Mouse (Mus musculus) embryonic facial prominence, embryonic 14.5 days (tissue): Measurements from ENCODE around the gene Ccdc28a. TPM values are rescaled to one million over a fixed set of nuclear protein-coding genes. Genes with fewer than 3 reads are reported as not detected.

ENCODE experiments used
- ATAC-seq: fragments of 200-750 bp; cut with Nextera tagmentation; 2 replicates; pipeline ENCODE4 v1.8.0; 2017; ENCODE audit warnings: low read depth, moderate number of reproducible peaks, moderate TSS enrichment
- DNase-seq: peaks from one replicate; pipeline ENCODE4 v3.0.0-alpha.2; 2015; ENCODE audit warnings: low spot score
- H3K27ac ChIP-seq: fragments of 300-500 bp; sonication (generic); replicated peaks from 2 replicates; pipeline ENCODE4 v1.5.1; 2014; ENCODE audit warnings: low read depth, mild to moderate bottlenecking, low read length, moderate library complexity
- H3K27me3 ChIP-seq: fragments of 300-500 bp; sonication (generic); replicated peaks from 2 replicates; pipeline ENCODE4 v1.6.1; 2014; ENCODE audit warnings: low read length; ENCODE audit not compliant: control insufficient read depth, insufficient read depth
- H3K36me3 ChIP-seq: fragments of 300-500 bp; sonication (generic); 2 replicates; pipeline ENCODE4 v1.6.1; 2014; ENCODE audit warnings: low read length, mixed read lengths; ENCODE audit not compliant: control insufficient read depth, insufficient read depth
- H3K4me1 ChIP-seq: fragments of 300-500 bp; sonication (generic); 2 replicates; pipeline ENCODE4 v1.6.1; 2014; ENCODE audit warnings: antibody characterized with exemption, low read length; ENCODE audit not compliant: control insufficient read depth, insufficient read depth
- H3K4me2 ChIP-seq: fragments of 300-500 bp; sonication (generic); 2 replicates; pipeline ENCODE4 v1.6.1; 2014; ENCODE audit warnings: low read depth, mild to moderate bottlenecking, low read length, moderate library complexity, mixed read lengths
- H3K4me3 ChIP-seq: fragments of 300-500 bp; sonication (generic); 2 replicates; pipeline ENCODE4 v1.5.1; 2014; ENCODE audit warnings: low read depth, mild to moderate bottlenecking, low read length
- H3K9ac ChIP-seq: fragments of 300-500 bp; sonication (generic); 2 replicates; pipeline ENCODE4 v1.6.1; 2014; ENCODE audit warnings: low read depth, mild to moderate bottlenecking, low read length, moderate library complexity, mixed read lengths
- H3K9me3 ChIP-seq: fragments of 300-500 bp; sonication (generic); 2 replicates; pipeline ENCODE4 v1.6.1; 2016; ENCODE audit warnings: low read length; ENCODE audit not compliant: control insufficient read depth
- WGBS: fragments of 180-500 bp; shearing (Covaris S2); extraction: QIAGEN DNeasy Blood & Tissue Kit; methylation state at CpG from one replicate; pipeline ENCODE4 v1.1.7; 2014; 5-methylcytosine and 5-hydroxymethylcytosine counted together
- polyA plus RNA-seq: library from polyadenylated mRNA; unstranded; fragments of >200 nt; fragmentation: Nextera tagmentation; extraction: Ambion mirVana; gene quantifications from 2 replicates; pipeline ENCODE4 v1.2.1, GENCODE M21; 2014

The Ccdc28a gene
- polyA plus RNA-seq = 11.5 and 14.5 TPM in 2 replicates

DNA sequence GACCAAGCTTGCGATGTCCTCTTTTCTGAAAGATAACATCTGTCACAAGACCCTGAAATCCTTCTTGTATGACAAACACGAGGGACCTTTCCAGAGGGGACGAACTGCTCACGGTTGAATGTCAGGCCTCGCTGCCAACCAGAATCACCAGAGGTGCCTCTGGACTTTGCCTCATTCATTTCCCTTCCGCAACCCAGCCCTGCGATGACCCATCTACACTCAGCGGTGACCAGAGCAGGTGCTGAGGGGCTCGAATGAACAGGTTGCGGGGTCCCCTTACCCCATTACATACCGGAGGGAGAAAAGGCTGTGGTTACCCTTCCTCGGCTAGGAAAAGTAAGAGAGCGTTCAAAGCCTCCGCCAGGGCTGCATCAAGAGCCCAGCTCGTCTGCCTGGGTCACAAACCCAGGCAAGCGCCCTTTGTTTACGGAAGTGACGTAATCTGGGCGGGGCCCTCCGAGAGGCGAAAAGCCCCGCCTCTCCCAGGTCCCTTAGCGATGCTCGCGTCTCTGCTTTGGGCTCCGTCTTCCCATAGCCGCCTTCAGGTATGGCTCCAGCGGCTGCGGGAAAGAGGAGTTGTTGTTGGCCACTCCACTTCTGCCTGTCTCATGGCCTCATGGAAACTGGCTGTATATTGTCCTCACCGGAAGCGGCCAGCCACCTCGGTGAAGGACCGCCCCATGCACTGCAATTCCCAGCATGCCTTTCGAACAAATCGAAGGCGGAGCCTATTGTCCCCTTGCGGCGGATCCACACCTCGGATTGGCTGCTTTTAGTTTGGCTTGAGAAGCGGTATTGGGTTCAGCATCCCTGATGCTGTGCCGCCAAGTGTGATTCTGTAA, at the start of gene Ccdc28a:
Gene Ccdc28a, minus strand, starts transcription at position 439 of the 842 bp plus-strand sequence.
- Histone ChIP-seq H3K36me3 (no peaks in the 10 kb centered on the region), H3K27me3 (no peaks in the 10 kb centered on the region), H3K9me3 (no peaks in the 10 kb centered on the region), H3K9ac (peak within 1 kb of the TSS; percentile 73), H3K4me3 (peak within 1 kb of the TSS; percentile 71), H3K4me2 (peak within 1 kb of the TSS; percentile 84), H3K27ac (peak within 1 kb of the TSS; percentile 64; the same call in 1 of the 2 replicates), H3K4me1 (0 out of 2 replicates have a peak, but pooled peaks cover 4% of the 10 kb centered on the region)
- peak; percentile 98 for DNase-seq
- 1% methylated on average over 37 of the region's 41 CpGs for WGBS
- ATAC-seq = peak; percentile 98

DNA sequence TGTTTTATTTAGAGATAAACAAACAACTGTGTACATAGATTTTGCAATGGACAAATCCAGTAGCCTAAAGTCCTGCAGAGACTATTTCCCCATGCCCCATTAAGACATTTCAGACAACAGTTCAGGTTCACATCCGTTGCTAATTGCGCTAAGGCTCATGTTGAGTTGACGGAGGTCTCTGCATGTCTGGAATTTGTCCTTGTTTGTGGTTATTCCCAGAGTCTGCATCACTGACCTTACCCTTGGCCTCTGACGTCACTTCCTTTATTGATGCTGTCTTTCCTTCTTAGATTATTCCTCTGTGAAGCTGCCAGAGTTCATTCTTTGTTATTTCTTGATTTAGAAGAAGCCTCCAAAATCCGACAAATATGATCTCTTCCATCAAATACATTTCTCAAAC, 49.2 kb upstream of the Ccdc28a start:
- H3K9ac ChIP-seq = no peak overlapping the region
- no peaks in the 10 kb centered on the region for H3K4me1 ChIP-seq
- H3K36me3 ChIP-seq = no peaks in the 10 kb centered on the region
- WGBS = 77% methylated on average over 5 of the region's 5 CpGs
- H3K27me3 ChIP-seq = no peaks in the 10 kb centered on the region
- H3K4me2 ChIP-seq = no peak overlapping the region
- no peak overlapping the region for H3K27ac ChIP-seq
- no peak overlapping the region for H3K4me3 ChIP-seq
- no peak for DNase-seq
- no peak for ATAC-seq
- H3K9me3 ChIP-seq = no peaks in the 10 kb centered on the region

GRCm38 (mm10) chr10:18276090-18276734, 41.4 kb upstream of the Ccdc28a start:
- Histone ChIP-seq H3K27ac (no peak overlapping the region), H3K36me3 (no peaks in the 10 kb centered on the region), H3K4me1 (no peaks in the 10 kb centered on the region), H3K4me3 (no peak overlapping the region), H3K27me3 (no peaks in the 10 kb centered on the region), H3K9ac (no peak overlapping the region), H3K4me2 (no peak overlapping the region), H3K9me3 (peaks cover 2% of the 10 kb centered on the region; the same call in 1 of the 2 replicates)
- DNase-seq (no peak), ATAC-seq (no peak)
- WGBS = 80% methylated on average over 4 of the region's 4 CpGs

- no peak overlapping the region for H3K4me3 ChIP-seq
- H3K9ac ChIP-seq = no peak overlapping the region
- ATAC-seq (no peak), DNase-seq (no peak)
- H3K27me3 ChIP-seq = no peaks in the 10 kb centered on the region
- no peaks in the 10 kb centered on the region for H3K4me1 ChIP-seq
- H3K27ac ChIP-seq = no peak overlapping the region
- no peak overlapping the region for H3K4me2 ChIP-seq
- no peaks in the 10 kb centered on the region for H3K9me3 ChIP-seq
- 67% methylated on average over 4 of the region's 4 CpGs for WGBS
- no peaks in the 10 kb centered on the region for H3K36me3 ChIP-seq
Observed at GRCm38 (mm10) chr10:18251345-18251744, 16.5 kb upstream of the Ccdc28a start.

DNA sequence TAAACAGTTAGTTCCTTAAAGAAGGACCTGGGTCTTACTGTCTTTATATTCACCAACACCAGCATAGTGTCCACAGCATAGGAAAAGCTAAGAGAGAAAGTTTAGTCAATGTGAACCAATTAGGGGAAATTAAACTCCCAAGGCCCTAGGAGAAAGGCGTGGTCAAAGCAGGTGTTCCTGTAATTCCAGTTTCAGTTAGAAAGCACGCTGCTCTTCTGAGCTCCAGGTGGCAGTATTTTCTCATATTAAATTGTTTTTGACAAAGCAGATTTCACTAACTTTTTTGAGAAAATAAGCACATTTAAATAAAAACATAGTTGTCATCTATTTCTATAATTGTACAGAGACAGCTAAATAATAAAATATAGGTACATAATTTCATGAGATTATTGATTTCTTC, 8.8 kb upstream of the Ccdc28a start:
- H3K9ac ChIP-seq = no peak overlapping the region
- H3K36me3 ChIP-seq = no peaks in the 10 kb centered on the region
- no peak overlapping the region for H3K4me3 ChIP-seq
- no peak for ATAC-seq
- H3K27ac ChIP-seq = no peak overlapping the region
- DNase-seq = peak; percentile 69
- no peaks in the 10 kb centered on the region for H3K4me1 ChIP-seq
- 46% methylated on average over 2 of the region's 2 CpGs for WGBS
- H3K9me3 ChIP-seq = no peaks in the 10 kb centered on the region
- no peak overlapping the region for H3K4me2 ChIP-seq
- no peaks in the 10 kb centered on the region for H3K27me3 ChIP-seq

DNA sequence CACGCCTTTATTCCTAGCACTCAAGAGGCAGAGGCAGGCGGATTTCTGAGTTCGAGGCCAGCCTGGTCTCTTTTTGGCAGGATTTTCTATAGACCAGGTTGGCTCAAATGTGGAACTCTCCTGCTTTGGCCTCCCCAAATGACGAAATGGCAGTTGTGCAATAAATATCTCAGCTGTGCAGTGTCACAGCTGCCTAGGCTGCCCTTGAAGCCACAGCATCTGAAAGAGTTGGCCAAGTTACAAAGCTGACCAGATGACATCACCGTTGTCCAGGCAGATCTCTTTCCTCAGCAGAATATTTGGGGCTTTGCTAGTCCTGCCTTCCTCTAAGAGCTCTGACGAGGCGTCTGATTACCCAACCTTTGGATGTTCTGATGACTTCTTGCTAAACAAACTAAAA, 2.4 kb upstream of the Ccdc28a start:
- no peaks in the 10 kb centered on the region for H3K27me3 ChIP-seq
- H3K9me3 ChIP-seq = no peaks in the 10 kb centered on the region
- ATAC-seq = no peak
- H3K9ac ChIP-seq = no peak overlapping the region
- no peaks in the 10 kb centered on the region for H3K36me3 ChIP-seq
- 0 out of 2 replicates have a peak, but pooled peaks cover 4% of the 10 kb centered on the region for H3K4me1 ChIP-seq
- H3K4me3 ChIP-seq = no peak overlapping the region
- WGBS = 89% methylated on average over 7 of the region's 7 CpGs
- H3K27ac ChIP-seq = no peak overlapping the region
- no peak overlapping the region for H3K4me2 ChIP-seq
- no peak for DNase-seq

DNA sequence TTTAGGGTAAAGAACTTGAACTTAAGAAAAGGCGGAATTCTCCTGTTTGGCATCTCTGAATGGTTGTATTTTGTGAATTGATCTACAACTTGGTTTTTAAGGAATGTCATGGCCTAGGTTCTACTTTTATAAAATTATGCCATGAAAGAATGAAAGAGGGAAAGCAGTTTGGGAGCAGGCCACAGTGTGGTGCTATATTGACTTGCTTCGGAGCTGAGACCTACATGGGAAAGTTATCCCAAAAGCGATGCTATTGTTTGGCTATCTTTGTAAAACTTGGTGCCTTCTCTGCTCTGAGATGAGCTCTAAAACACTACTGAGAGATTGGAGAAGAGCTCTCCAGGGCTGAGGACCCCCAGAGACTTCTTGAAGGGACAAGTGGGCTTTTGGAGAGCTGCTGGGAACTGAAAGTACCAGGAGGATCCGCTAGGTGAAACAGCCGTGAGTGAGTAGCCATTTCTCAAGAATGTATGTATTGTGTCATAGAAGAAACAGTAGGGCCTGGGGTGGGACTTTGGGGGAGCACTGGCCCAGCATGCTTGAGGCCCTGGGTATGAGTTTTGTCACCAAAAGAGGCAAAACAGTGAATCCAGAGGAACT, 1.6 kb upstream of the Ccdc28a start:
- ATAC-seq = no peak
- H3K36me3 ChIP-seq = no peaks in the 10 kb centered on the region

DNA sequence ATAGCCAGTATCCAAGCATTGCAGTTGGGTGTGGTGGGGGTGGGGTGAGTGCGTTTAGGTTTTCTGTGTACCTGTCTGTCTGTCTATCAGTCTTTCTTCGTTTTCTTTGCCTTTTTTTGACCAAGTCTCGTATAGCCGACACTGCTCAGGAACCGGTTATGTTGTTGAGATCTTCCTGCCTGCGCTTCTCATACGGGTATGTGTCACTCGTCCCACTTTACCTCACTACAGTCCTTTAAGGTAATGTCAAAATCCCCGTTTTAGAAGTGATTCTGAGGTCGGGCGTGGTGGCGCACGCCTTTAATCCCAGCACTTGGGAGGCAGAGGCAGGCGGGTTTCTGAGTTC, 577 bp upstream of the Ccdc28a start:
- H3K27me3 ChIP-seq = no peaks in the 10 kb centered on the region
- 0 out of 2 replicates have a peak, but pooled peaks cover 4% of the 10 kb centered on the region for H3K4me1 ChIP-seq
- WGBS = 11% methylated on average over 14 of the region's 14 CpGs
- ATAC-seq (peak; percentile 58), DNase-seq (no peak)
- H3K4me3 ChIP-seq = peak overlapping the region; percentile 71
- H3K27ac ChIP-seq = no peak overlapping the region
- no peaks in the 10 kb centered on the region for H3K9me3 ChIP-seq
- H3K9ac ChIP-seq = peak overlapping the region; percentile 73
- no peaks in the 10 kb centered on the region for H3K36me3 ChIP-seq
- peak overlapping the region; percentile 84 for H3K4me2 ChIP-seq

More for the DNA sequence above, 1.6 kb upstream of the Ccdc28a start:
- no peak overlapping the region for H3K4me2 ChIP-seq
- no peak overlapping the region for H3K27ac ChIP-seq
- WGBS = 76% methylated on average over 5 of the region's 5 CpGs
- H3K9me3 ChIP-seq = no peaks in the 10 kb centered on the region
- DNase-seq = no peak
- 0 out of 2 replicates have a peak, but pooled peaks cover 4% of the 10 kb centered on the region for H3K4me1 ChIP-seq
- no peak overlapping the region for H3K9ac ChIP-seq
- no peaks in the 10 kb centered on the region for H3K27me3 ChIP-seq
- no peak overlapping the region for H3K4me3 ChIP-seq
